Mouse (Mus musculus): ENCODE measurements around the gene Iah1. TPM values are rescaled to one million over a fixed set of nuclear protein-coding genes. Genes with fewer than 3 reads are reported as not detected.
A peak's percentile ranks its signal among the peaks of the same experiment; 100 is the strongest.

Gene Iah1
- 18.2 and 18.3 TPM in 2 replicates for polyA plus RNA-seq (2012; rRNA removed)

DNA sequence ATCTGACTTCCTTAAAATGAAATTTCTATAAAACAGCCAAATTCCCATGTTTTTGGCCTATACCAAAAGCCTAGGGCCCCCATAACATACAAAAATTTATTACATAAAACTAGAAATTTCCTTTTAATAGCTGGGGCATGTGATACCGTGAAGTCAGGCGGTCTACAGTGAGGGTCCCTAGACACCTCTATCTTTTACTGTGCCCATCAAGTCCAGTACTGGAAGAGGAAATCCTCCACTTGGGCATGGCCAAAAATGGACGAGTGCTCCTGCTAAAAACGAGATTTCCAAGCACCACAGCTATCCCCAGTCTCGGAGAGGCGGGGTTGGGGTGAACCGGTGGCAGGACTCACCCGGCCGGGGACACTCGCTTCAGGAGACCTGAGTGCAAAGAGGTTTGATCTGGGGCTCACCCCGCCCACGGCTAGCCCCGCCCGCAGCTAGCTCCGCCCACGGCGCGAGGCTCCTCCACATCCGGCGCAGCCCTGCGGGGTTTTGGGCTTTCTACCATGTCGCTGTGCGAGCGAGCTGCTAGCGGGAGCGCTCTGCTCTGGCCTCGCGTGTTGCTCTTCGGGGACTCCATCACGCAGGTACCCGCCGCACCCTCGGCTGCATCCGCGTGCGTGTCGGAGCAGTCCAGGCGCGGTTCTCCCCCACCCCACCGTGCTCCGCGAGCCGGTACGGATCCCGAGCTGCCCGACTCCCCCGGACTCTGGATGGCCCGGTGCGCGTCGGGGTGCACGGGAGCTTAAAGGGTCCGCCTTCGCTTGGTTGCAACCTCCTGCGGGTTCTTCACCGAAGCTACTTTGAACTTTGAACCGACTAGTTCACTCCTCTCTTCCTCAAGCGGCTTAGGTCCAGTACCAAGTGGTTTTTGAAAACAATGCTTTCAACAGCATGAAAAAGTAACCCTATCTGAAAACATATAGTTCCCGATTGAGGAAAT, at the start of gene Iah1:
Iah1 (plus strand) TSS at position 467 of the 946 bp plus-strand sequence.
- TF ChIP-seq CTCF (IDR thresholded peaks at IDR 0.05; ENCODE audit: control insufficient read depth, insufficient read depth, insufficient replicate concordance, low read depth, low read length) (no peak), POLR2A (IDR thresholded peaks at IDR 0.05; ENCODE audit: control insufficient read depth, low read depth, low read length) (peak; percentile 64; the same call in 1 of the 2 replicates)
- Histone ChIP-seq H3K36me3 (ENCODE audit: control insufficient read depth, insufficient read depth, low read length) (no peaks in the 10 kb centered on the region), H3K27ac (ENCODE audit: control insufficient read depth, insufficient read depth, low read depth, low read length) (peak within 1 kb of the TSS; percentile 71)

DNA sequence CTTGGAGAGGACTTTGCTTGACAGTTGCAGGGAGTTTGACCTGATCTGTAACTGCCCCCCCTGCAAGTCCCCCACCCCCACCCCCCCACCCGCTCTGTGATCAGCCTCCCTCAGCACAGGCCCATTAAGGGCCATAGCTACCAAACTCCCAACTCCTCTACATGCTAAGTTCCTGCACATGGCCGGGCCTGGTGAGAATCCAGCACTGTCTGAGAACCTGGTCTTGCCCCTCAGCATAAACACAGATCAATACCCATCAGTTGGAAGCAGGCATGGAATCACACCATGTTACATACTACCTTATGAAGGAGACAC, 49.4 kb upstream of the Iah1 start:
- Histone ChIP-seq H3K27me3 (ENCODE audit: control insufficient read depth, insufficient read depth, low read length) (no peaks in the 10 kb centered on the region), H3K27ac (ENCODE audit: control insufficient read depth, insufficient read depth, low read depth, low read length) (no peak overlapping the region), H3K36me3 (ENCODE audit: control insufficient read depth, insufficient read depth, low read length) (no peaks in the 10 kb centered on the region; the same call in 1 of the 2 replicates), H3K4me1 (ENCODE audit: control insufficient read depth, insufficient read depth, low read length) (no peaks in the 10 kb centered on the region), H3K4me3 (ENCODE audit: control insufficient read depth, low read depth, low read length) (no peak overlapping the region)
- TF ChIP-seq CTCF (IDR thresholded peaks at IDR 0.05; ENCODE audit: control insufficient read depth, insufficient read depth, insufficient replicate concordance, low read depth, low read length) (no peak), POLR2A (IDR thresholded peaks at IDR 0.05; ENCODE audit: control insufficient read depth, low read depth, low read length) (no peak)

More for the DNA sequence above, at the start of gene Iah1:
- H3K27me3 ChIP-seq (ENCODE audit: control insufficient read depth, insufficient read depth, low read length), result no peaks in the 10 kb centered on the region
- H3K4me3 ChIP-seq (ENCODE audit: control insufficient read depth, low read depth, low read length), result peak within 1 kb of the TSS; percentile 97
- peaks cover 5% of the 10 kb centered on the region for H3K4me1 ChIP-seq (ENCODE audit: control insufficient read depth, insufficient read depth, low read length)

DNA sequence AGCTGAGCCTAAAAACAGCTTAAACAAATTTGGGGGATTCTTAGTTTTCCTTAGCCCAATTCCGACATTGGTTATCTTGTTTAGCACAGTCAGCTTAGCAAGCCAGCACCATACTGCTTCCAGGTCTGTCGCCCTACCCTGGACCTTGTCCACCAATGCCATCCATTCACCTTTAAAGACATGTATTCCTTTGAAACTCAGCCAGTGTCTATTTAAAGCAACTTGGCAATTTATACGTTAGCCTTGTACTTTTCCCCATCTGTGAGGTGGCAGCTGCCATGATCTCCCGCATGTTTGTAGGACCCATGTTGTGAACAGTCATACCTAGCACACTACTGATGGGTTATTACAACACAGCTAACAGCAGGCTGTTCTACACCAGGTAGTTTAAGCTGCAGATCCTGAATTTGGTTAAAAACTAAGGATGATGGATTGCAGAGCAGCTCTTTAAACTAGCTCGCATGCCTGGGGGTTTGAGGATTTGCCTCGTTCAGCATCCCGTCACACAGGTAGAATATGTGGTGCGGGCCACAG, 48.0 kb upstream of the Iah1 start:
- H3K27me3 ChIP-seq (ENCODE audit: control insufficient read depth, insufficient read depth, low read length), result no peaks in the 10 kb centered on the region
- H3K27ac ChIP-seq (ENCODE audit: control insufficient read depth, insufficient read depth, low read depth, low read length), result no peak overlapping the region
- H3K36me3 ChIP-seq (ENCODE audit: control insufficient read depth, insufficient read depth, low read length), result no peaks in the 10 kb centered on the region; the same call in 1 of the 2 replicates
- H3K4me1 ChIP-seq (ENCODE audit: control insufficient read depth, insufficient read depth, low read length), result no peaks in the 10 kb centered on the region
- TF ChIP-seq CTCF (IDR thresholded peaks at IDR 0.05; ENCODE audit: control insufficient read depth, insufficient read depth, insufficient replicate concordance, low read depth, low read length), result no peak
- TF ChIP-seq POLR2A (IDR thresholded peaks at IDR 0.05; ENCODE audit: control insufficient read depth, low read depth, low read length), result no peak
- H3K4me3 ChIP-seq (ENCODE audit: control insufficient read depth, low read depth, low read length), result no peak overlapping the region

DNA sequence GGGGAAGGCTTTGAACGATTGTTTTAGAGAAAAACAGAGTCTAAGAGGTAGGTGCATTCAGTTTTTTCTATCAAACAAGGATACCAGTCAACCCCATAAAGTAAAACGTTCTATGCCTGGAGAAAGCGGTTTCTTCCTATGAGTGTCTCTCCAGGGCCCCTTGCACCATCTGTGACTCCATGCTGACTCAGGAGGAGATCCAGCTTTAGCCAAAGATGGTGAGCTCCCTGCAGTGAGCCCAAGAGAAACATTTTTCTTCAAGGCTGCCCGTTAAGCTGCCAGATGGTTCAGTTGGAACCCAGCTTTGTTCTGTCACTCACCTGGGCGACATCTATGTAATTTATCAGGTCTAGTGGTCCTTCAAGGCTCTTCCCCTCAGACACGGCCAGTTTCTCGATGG, 41.7 kb upstream of the Iah1 start:
- TF ChIP-seq CTCF (IDR thresholded peaks at IDR 0.05; ENCODE audit: control insufficient read depth, insufficient read depth, insufficient replicate concordance, low read depth, low read length) (no peak), POLR2A (IDR thresholded peaks at IDR 0.05; ENCODE audit: control insufficient read depth, low read depth, low read length) (no peak)
- H3K36me3 ChIP-seq (ENCODE audit: control insufficient read depth, insufficient read depth, low read length), result peaks cover 2% of the 10 kb centered on the region; the same call in 1 of the 2 replicates
- no peaks in the 10 kb centered on the region for H3K27me3 ChIP-seq (ENCODE audit: control insufficient read depth, insufficient read depth, low read length)
- no peaks in the 10 kb centered on the region for H3K4me1 ChIP-seq (ENCODE audit: control insufficient read depth, insufficient read depth, low read length)
- H3K27ac ChIP-seq (ENCODE audit: control insufficient read depth, insufficient read depth, low read depth, low read length), result no peak overlapping the region
- no peak overlapping the region for H3K4me3 ChIP-seq (ENCODE audit: control insufficient read depth, low read depth, low read length)

DNA sequence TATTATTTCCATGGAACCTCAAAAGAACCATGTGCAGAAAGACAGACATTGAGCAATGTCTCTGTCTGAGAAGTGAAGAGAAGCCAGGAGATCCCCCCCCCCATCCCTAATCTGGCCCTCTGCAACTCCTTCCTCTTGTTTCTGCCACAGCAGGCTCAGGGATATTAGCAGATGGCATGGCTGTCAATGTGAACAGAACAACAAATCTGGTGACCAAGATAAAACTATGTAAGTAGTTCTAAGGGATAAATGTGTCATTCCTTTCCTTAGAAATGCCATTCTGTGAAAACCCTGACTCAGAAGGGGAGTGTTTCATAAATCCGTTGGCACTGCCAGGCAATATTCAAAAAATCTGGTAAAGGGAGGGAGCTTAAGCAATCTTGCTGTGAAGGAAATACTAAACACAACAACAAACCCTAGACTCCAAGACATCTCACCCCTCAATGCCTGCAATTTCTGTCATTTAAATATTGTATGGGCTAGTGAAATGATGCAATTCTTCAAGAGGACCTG, 38.8 kb upstream of the Iah1 start:
- TF ChIP-seq CTCF (IDR thresholded peaks at IDR 0.05; ENCODE audit: control insufficient read depth, insufficient read depth, insufficient replicate concordance, low read depth, low read length) (no peak), POLR2A (IDR thresholded peaks at IDR 0.05; ENCODE audit: control insufficient read depth, low read depth, low read length) (no peak)
- Histone ChIP-seq H3K27ac (ENCODE audit: control insufficient read depth, insufficient read depth, low read depth, low read length) (no peak overlapping the region), H3K4me1 (ENCODE audit: control insufficient read depth, insufficient read depth, low read length) (no peaks in the 10 kb centered on the region), H3K36me3 (ENCODE audit: control insufficient read depth, insufficient read depth, low read length) (peaks cover 2% of the 10 kb centered on the region; the same call in 1 of the 2 replicates), H3K4me3 (ENCODE audit: control insufficient read depth, low read depth, low read length) (no peak overlapping the region), H3K27me3 (ENCODE audit: control insufficient read depth, insufficient read depth, low read length) (no peaks in the 10 kb centered on the region)

DNA sequence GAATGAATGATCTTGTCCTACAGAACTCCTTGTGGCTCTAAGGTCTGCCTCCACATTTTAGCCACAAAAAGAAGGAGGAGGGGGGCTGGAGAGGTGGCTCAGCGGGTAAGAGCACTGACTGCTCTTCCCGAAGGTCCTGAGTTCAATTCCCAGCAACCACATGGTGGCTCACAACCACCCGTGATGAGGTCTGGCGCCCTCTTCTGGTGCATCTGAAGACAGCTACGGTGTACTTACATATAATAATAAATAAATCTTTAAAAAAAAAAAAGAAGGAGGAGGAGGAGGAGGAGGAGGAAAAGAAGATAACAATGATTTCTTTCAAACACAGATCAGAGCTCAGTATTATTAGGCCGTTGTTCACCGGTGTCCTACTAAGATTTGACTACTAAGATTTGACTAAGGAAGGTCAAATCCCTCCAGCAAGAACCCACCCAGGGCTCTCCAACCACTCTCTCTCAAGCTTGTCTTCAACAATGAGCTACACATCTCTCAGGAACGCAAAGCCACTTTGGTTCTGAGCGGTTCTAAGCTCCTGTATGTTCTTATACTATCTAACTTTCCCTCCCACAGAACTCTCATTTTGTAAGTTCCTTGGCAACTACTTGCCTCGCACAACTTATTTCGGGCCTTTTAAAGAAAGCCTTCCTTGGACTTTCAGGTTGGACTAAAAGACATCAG, 31.3 kb upstream of the Iah1 start, which contains the start of gene Cpsf3:
Cpsf3 (plus strand) TSS at position 631 of the 681 bp plus-strand sequence.
- Histone ChIP-seq H3K4me3 (ENCODE audit: control insufficient read depth, low read depth, low read length) (peak within 1 kb of the TSS; percentile 99), H3K4me1 (ENCODE audit: control insufficient read depth, insufficient read depth, low read length) (peaks cover 6% of the 10 kb centered on the region), H3K27me3 (ENCODE audit: control insufficient read depth, insufficient read depth, low read length) (no peaks in the 10 kb centered on the region), H3K27ac (ENCODE audit: control insufficient read depth, insufficient read depth, low read depth, low read length) (peak within 1 kb of the TSS; percentile 94), H3K36me3 (ENCODE audit: control insufficient read depth, insufficient read depth, low read length) (no peaks in the 10 kb centered on the region)
- TF ChIP-seq POLR2A (IDR thresholded peaks at IDR 0.05; ENCODE audit: control insufficient read depth, low read depth, low read length) (no peak), CTCF (IDR thresholded peaks at IDR 0.05; ENCODE audit: control insufficient read depth, insufficient read depth, insufficient replicate concordance, low read depth, low read length) (no peak)
